Mouse (Mus musculus) fibroblast of lung, adult 2 months (primary cell): ENCODE data around the gene Vmn2r108.
"Not testable (repeated sequence)": the region's sequence is repeated elsewhere in the genome, so short reads cannot be mapped to it uniquely, and the experiment has no call there.

ENCODE experiments used
- DNase-seq: peaks from one replicate; pipeline ENCODE4 v3.0.0-alpha.2; 2011; ENCODE audit warnings: low read depth

The Vmn2r108 gene

DNA sequence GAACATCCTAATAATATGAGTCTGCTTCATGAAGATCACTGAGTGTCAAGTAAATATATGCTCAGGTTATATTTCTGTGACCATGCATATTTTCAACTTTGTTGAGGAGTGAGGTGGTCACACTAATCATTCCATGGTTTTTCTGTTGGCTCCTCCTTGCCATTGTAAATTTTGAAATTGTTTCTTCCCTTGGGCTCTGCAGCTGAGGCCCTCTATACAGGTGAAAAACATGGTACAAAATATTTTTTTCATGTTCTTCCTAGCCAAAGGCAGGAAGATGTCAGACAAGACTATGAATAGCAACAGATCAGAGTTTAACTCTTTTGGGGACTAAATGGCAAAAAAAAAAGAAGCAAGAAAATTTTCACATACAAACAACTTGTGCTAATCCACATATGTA lies at the start of gene Vmn2r108:
TSS of gene Vmn2r108 (minus strand) at position 101 of the 400 bp plus-strand sequence.
- DNase-seq: no peak

DNA sequence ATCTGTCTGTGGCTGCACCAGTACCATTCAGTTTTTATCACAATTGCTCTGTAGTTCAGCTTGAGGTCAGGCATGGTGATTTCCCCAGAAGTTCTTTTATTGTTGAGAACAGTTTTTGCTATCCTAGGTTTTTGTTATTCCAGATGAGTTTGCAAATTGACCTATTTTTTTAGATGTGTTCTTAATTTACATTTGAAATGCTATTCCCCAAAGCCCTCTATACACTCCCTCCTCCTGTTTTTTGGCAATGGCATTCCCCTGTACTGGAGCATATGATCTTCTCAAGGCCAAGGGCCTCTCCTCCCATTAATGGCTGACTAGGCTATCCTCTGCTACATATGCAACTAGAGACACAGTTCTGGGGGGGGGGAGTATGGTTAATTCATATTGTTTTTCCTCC lies 27.1 kb upstream of the Vmn2r108 start:
- not testable (repeated sequence) for DNase-seq

DNA sequence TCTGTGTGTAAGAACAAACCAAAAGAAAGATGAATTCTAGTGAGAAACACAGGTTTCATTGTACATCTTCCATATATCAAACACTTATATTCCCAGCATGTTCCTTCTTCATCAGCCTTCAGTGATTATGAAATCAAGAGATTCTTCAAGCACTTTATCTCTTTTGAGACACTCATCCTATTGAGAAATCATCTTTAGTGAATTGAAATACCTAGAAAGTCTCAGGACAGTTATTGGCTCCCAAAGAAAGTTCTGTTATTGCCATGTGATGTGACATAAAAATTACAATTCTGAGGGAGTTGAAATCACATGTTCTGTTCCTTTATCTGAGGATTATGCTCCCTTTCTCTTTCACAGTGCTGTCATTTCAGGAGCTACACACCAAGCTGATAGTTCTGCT lies 16.7 kb upstream of the Vmn2r108 start, which contains the start of gene Vmn1r225:
TSS of gene Vmn1r225 (plus strand) at position 301 of the 400 bp plus-strand sequence.
- DNase-seq: no peak

DNA sequence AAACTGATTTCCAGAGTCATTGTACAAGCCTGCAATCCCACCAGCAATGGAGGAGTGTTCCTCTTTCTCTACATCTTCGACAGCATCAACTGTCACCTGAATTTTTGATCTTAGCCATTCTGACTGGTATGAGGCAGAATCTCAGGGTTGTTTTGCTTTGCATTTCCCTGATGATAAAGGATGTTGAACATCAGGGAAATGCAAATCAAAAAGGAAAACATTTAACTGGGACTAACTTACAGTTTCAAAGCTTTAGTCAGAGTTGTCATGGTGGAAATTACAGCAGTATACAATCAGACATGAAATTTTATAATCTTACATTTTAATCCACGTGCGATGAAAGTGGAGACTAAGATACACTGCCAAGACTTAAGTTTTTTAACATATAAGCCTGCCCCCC lies 7.8 kb downstream of the Vmn2r108 start:
- no peak for DNase-seq

DNA sequence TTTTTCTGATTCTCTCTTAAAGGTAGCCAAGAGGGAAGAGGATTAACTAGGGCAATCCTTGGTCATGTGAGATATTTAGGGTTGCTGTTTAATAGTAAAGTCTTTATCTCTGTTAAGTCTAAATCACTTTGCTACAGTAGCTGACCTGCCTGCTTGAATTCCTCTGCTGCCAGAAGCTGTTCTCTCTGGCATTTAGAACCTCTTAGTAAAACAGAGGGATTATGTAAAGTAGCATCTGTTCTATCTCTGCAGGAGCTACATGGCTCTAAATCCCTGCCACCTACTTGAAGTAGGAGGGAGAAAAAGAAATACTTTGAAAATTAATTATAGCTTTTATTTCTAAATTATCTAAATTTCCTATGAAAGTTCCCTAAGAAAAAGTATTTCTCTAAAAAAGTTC lies 41.9 kb downstream of the Vmn2r108 start:
- DNase-seq: no peak

DNA sequence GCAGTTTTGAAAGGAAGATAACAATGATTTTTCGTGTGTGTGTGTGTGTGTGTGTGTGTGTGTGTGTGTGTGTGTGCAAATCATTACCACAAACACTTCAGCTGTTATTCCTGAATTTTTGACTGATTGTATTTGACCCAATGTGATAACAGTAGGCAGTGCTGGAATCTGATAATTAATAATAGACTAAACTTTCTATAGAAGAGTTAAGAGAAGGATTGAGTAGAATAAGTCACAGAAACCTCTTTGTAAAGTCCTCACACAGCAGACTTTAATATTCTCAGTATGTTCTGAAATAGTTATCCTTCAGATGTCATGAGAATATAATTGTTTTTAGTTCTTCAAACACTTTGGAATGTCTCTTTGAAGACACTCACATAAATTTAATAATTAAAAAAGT lies 67.3 kb downstream of the Vmn2r108 start, which contains the start of gene Vmn1r224:
TSS of gene Vmn1r224 (plus strand) at position 301 of the 400 bp plus-strand sequence.
- no peak for DNase-seq
